Mouse (Mus musculus) neural tube, embryonic 14.5 days (tissue): ENCODE data around the gene Smarcd2. TPM values are rescaled to one million over a fixed set of nuclear protein-coding genes. Genes with fewer than 3 reads are reported as not detected.
A peak's percentile ranks its signal among the peaks of the same experiment; 100 is the strongest.
"Not testable (repeated sequence)": the region's sequence is repeated elsewhere in the genome, so short reads cannot be mapped to it uniquely, and the experiment has no call there.

Experiments used
- ATAC-seq: fragments of 200-750 bp; cut with Nextera tagmentation; 2 replicates; pipeline ENCODE4 v1.8.0; 2017; ENCODE audit warnings: low read depth, mild to moderate bottlenecking, moderate TSS enrichment, moderate library complexity
- H3K27ac ChIP-seq: fragments of 300-500 bp; sonication (generic); 2 replicates; pipeline ENCODE4 v1.5.1; 2014; ENCODE audit warnings: low read depth, mild to moderate bottlenecking, control low read depth, low read length, moderate library complexity, mixed read lengths
- H3K27me3 ChIP-seq: fragments of 300-500 bp; sonication (generic); 2 replicates; pipeline ENCODE4 v1.6.1; 2014; ENCODE audit warnings: low read length; ENCODE audit not compliant: control insufficient read depth, insufficient read depth
- H3K36me3 ChIP-seq: fragments of 300-500 bp; sonication (generic); 2 replicates; pipeline ENCODE4 v1.6.1; 2014; ENCODE audit warnings: low read length, mixed read lengths; ENCODE audit not compliant: control insufficient read depth, insufficient read depth
- H3K4me1 ChIP-seq: fragments of 300-500 bp; sonication (generic); 2 replicates; pipeline ENCODE4 v1.6.1; 2014; ENCODE audit warnings: low read length; ENCODE audit not compliant: control insufficient read depth, insufficient read depth
- H3K4me2 ChIP-seq: fragments of 300-500 bp; sonication (generic); 2 replicates; pipeline ENCODE4 v1.6.1; 2014; ENCODE audit warnings: mild to moderate bottlenecking, low read depth, low read length, control low read depth
- H3K4me3 ChIP-seq: fragments of 300-500 bp; sonication (generic); 2 replicates; pipeline ENCODE4 v1.5.1; 2014; ENCODE audit warnings: low read depth, low read length, control low read depth, mixed read lengths
- H3K9ac ChIP-seq: fragments of 300-500 bp; sonication (generic); replicated peaks from 2 replicates; pipeline ENCODE4 v1.6.1; 2014; ENCODE audit warnings: low read depth, mild to moderate bottlenecking, control low read depth, low read length, mixed read lengths
- H3K9me3 ChIP-seq: fragments of 300-500 bp; sonication (generic); 2 replicates; pipeline ENCODE4 v1.6.1; 2016; ENCODE audit warnings: low read length; ENCODE audit not compliant: control insufficient read depth
- WGBS: fragments of 180-500 bp; shearing (Covaris S2); extraction: QIAGEN DNeasy Blood & Tissue Kit; methylation state at CpG from one replicate; pipeline ENCODE4 v1.1.7; 2014; 5-methylcytosine and 5-hydroxymethylcytosine counted together
- polyA plus RNA-seq: library from polyadenylated mRNA; unstranded; fragments of >200 nt; fragmentation: Nextera tagmentation; extraction: Ambion mirVana; gene quantifications from 2 replicates; pipeline ENCODE4 v1.2.1, GENCODE M21; 2014

Smarcd2 gene
- polyA plus RNA-seq, 1 experiment from 2014 or later: 10.3 TPM

- H3K9ac ChIP-seq, H3K4me1 ChIP-seq, H3K9me3 ChIP-seq, H3K27me3 ChIP-seq, H3K4me3 ChIP-seq, H3K4me2 ChIP-seq, H3K27ac ChIP-seq, ATAC-seq: not testable (repeated sequence)
- H3K36me3 ChIP-seq: peaks cover 67% of the 10 kb centered on the region
- 76% methylated on average over 8 of the region's 8 CpGs for WGBS
These were observed 38.8 kb downstream of the Smarcd2 start for GRCm38 (mm10) chr11:106233978-106234377.

GRCm38 (mm10) chr11:106220603-106221002 is 52.2 kb downstream of the Smarcd2 start:
- Histone ChIP-seq H3K27ac (no peak overlapping the region), H3K4me1 (peaks cover 11% of the 10 kb centered on the region), H3K9ac (no peak overlapping the region), H3K4me2 (no peak overlapping the region), H3K9me3 (no peaks in the 10 kb centered on the region), H3K36me3 (peaks cover 6% of the 10 kb centered on the region), H3K4me3 (no peak overlapping the region), H3K27me3 (no peaks in the 10 kb centered on the region)
- ATAC-seq: no peak
- 92% methylated on average over 3 of the region's 3 CpGs for WGBS

- Histone ChIP-seq H3K4me3 (peak within 1 kb of the TSS; percentile 93), H3K27me3 (no peaks in the 10 kb centered on the region), H3K4me1 (peaks cover 21% of the 10 kb centered on the region), H3K36me3 (no peaks in the 10 kb centered on the region; the same call in 1 of the 2 replicates), H3K27ac (peak within 1 kb of the TSS; percentile 96), H3K4me2 (peak within 1 kb of the TSS; percentile 59), H3K9me3 (no peaks in the 10 kb centered on the region), H3K9ac (peak within 1 kb of the TSS; percentile 94)
- peak; percentile 94 for ATAC-seq
- under 1% methylated on average over 65 of the region's 70 CpGs for WGBS
These were observed 55.9 kb downstream of the Smarcd2 start, which contains the start of gene Ddx42 for GRCm38 (mm10) chr11:106216730-106217490. Gene Ddx42, plus strand, starts transcription at chr11:106216926.

GRCm38 (mm10) chr11:106215927-106216729 is 56.6 kb downstream of the Smarcd2 start, which contains the start of gene Ccdc47:
Gene Ccdc47, minus strand, starts transcription at chr11:106216344.
- Histone ChIP-seq H3K27ac (peak within 1 kb of the TSS; percentile 96), H3K4me2 (peak within 1 kb of the TSS; percentile 59), H3K9ac (peak within 1 kb of the TSS; percentile 94), H3K27me3 (no peaks in the 10 kb centered on the region), H3K4me3 (peak within 1 kb of the TSS; percentile 93), H3K4me1 (peaks cover 21% of the 10 kb centered on the region), H3K36me3 (peaks cover 4% of the 10 kb centered on the region), H3K9me3 (no peaks in the 10 kb centered on the region)
- ATAC-seq: peak; percentile 98
- WGBS: under 1% methylated on average over 46 of the region's 46 CpGs

GRCm38 (mm10) chr11:106215450-106215859 is 57.3 kb downstream of the Smarcd2 start:
- H3K27me3 ChIP-seq: no peaks in the 10 kb centered on the region
- peak overlapping the region; percentile 94 for H3K9ac ChIP-seq
- peaks cover 21% of the 10 kb centered on the region for H3K4me1 ChIP-seq
- H3K4me2 ChIP-seq: peak overlapping the region; percentile 57
- H3K4me3 ChIP-seq: peak overlapping the region; percentile 93
- H3K27ac ChIP-seq: no peak overlapping the region; the same call in 1 of the 2 replicates
- H3K36me3 ChIP-seq: peaks cover 10% of the 10 kb centered on the region
- WGBS: 36% methylated on average over 7 of the region's 7 CpGs
- ATAC-seq: no peak
- H3K9me3 ChIP-seq: no peaks in the 10 kb centered on the region

GRCm38 (mm10) chr11:106214856-106215255 is 57.9 kb downstream of the Smarcd2 start:
- ATAC-seq: no peak
- no peak overlapping the region for H3K4me3 ChIP-seq
- WGBS: 93% methylated on average over 5 of the region's 5 CpGs
- H3K27me3 ChIP-seq: no peaks in the 10 kb centered on the region
- peaks cover 21% of the 10 kb centered on the region for H3K4me1 ChIP-seq
- H3K4me2 ChIP-seq: no peak overlapping the region; the same call in 1 of the 2 replicates
- H3K36me3 ChIP-seq: peaks cover 16% of the 10 kb centered on the region
- H3K9me3 ChIP-seq: no peaks in the 10 kb centered on the region
- no peak overlapping the region for H3K9ac ChIP-seq
- H3K27ac ChIP-seq: no peak overlapping the region

Other genes starting within 250 kb of the Smarcd2 start
- 143 and 164 TPM in 2 replicates for gene Dcaf7, start 236.1 kb downstream of the Smarcd2 start, polyA plus RNA-seq
- gene Taco1, start 206.9 kb downstream of the Smarcd2 start, polyA plus RNA-seq: 7.1 and 7.3 TPM in 2 replicates
- gene Map3k3, start 188.4 kb downstream of the Smarcd2 start, polyA plus RNA-seq: 11.0 and 15.9 TPM in 2 replicates
- gene Gm10840, start 112.1 kb downstream of the Smarcd2 start, polyA plus RNA-seq: 0.88 TPM in 1 of 2 replicates, not detected in the other
- gene Limd2, start 112.1 kb downstream of the Smarcd2 start, polyA plus RNA-seq: 120 and 140 TPM in 2 replicates
- gene Strada, start 70.8 kb downstream of the Smarcd2 start, polyA plus RNA-seq: 33.0 and 34.8 TPM in 2 replicates
- 78.3 and 99.4 TPM in 2 replicates for gene Ccdc47, start 56.6 kb downstream of the Smarcd2 start, polyA plus RNA-seq
- 73.2 and 97.4 TPM in 2 replicates for gene Ddx42, start 56.0 kb downstream of the Smarcd2 start, polyA plus RNA-seq
- gene Ftsj3, start 16.9 kb downstream of the Smarcd2 start, polyA plus RNA-seq: 29.6 and 36.3 TPM in 2 replicates
- gene Psmc5, start 16.8 kb downstream of the Smarcd2 start, polyA plus RNA-seq: 300 and 322 TPM in 2 replicates
- 0.27 TPM in 1 of 2 replicates, not detected in the other for gene Tcam1, start 3.7 kb upstream of the Smarcd2 start, polyA plus RNA-seq
- not detected in 2 replicates for gene Gh, start 28.9 kb upstream of the Smarcd2 start, polyA plus RNA-seq
- 0.68 and 0.89 TPM in 2 replicates for gene Cd79b, start 41.8 kb upstream of the Smarcd2 start, polyA plus RNA-seq
- gene Scn4a, start 80.3 kb upstream of the Smarcd2 start, polyA plus RNA-seq: 0.06 TPM in 1 of 2 replicates, not detected in the other
- not detected in 2 replicates for gene Prr29, start 92.5 kb upstream of the Smarcd2 start, polyA plus RNA-seq
- 5.1 and 14.2 TPM in 2 replicates for gene Icam2, start 115.1 kb upstream of the Smarcd2 start, polyA plus RNA-seq
- gene Ern1, start 214.9 kb upstream of the Smarcd2 start, polyA plus RNA-seq: 7.4 and 7.6 TPM in 2 replicates